Mouse (Mus musculus) heart, embryonic 15.5 days (tissue): ENCODE measurements at regions not wholly inside any gene's neighbourhood (a gene's known extent, or its start where the extent isn't known, plus 50 kb on each side); places are given as distances from the start of the nearest gene placed in this dataset.

Source experiments
- ATAC-seq: fragments of 200-750 bp; cut with Nextera tagmentation; replicated peaks from 2 replicates; pipeline ENCODE4 v1.8.0; 2017; ENCODE audit warnings: low read depth, moderate TSS enrichment; ENCODE audit not compliant: insufficient number of reproducible peaks, insufficient read depth, low FRiP score
- H3K27ac ChIP-seq: fragments of 300-500 bp; sonication (generic); 2 replicates; pipeline ENCODE4 v1.5.1; 2015; ENCODE audit warnings: mild to moderate bottlenecking, inconsistent platforms
- H3K27me3 ChIP-seq: fragments of 300-500 bp; sonication (generic); 2 replicates; pipeline ENCODE4 v1.6.1; 2015; ENCODE audit warnings: inconsistent platforms
- H3K36me3 ChIP-seq: fragments of 300-500 bp; sonication (generic); 2 replicates; pipeline ENCODE4 v1.6.1; 2015; ENCODE audit warnings: mild to moderate bottlenecking, inconsistent platforms
- H3K4me1 ChIP-seq: fragments of 300-500 bp; sonication (generic); replicated peaks from 2 replicates; pipeline ENCODE4 v1.6.1; 2015; ENCODE audit warnings: inconsistent platforms
- H3K4me2 ChIP-seq: fragments of 300-500 bp; sonication (generic); 2 replicates; pipeline ENCODE4 v1.6.1; 2015; ENCODE audit warnings: inconsistent platforms, mild to moderate bottlenecking, moderate library complexity
- H3K4me3 ChIP-seq: fragments of 300-500 bp; sonication (generic); 2 replicates; pipeline ENCODE4 v1.5.1; 2015; ENCODE audit warnings: mild to moderate bottlenecking, inconsistent platforms
- H3K9ac ChIP-seq: fragments of 300-500 bp; sonication (generic); 2 replicates; pipeline ENCODE4 v1.6.1; 2015; ENCODE audit warnings: mild to moderate bottlenecking, inconsistent platforms
- H3K9me3 ChIP-seq: fragments of 300-500 bp; sonication (generic); replicated peaks from 2 replicates; pipeline ENCODE4 v1.6.1; 2016; ENCODE audit warnings: inconsistent platforms
- WGBS: fragments of 180-500 bp; shearing (Covaris S2); methylation state at CpG from one replicate; pipeline ENCODE4 v1.1.7; 2015; ENCODE audit warnings: mixed read lengths; 5-methylcytosine and 5-hydroxymethylcytosine counted together

DNA sequence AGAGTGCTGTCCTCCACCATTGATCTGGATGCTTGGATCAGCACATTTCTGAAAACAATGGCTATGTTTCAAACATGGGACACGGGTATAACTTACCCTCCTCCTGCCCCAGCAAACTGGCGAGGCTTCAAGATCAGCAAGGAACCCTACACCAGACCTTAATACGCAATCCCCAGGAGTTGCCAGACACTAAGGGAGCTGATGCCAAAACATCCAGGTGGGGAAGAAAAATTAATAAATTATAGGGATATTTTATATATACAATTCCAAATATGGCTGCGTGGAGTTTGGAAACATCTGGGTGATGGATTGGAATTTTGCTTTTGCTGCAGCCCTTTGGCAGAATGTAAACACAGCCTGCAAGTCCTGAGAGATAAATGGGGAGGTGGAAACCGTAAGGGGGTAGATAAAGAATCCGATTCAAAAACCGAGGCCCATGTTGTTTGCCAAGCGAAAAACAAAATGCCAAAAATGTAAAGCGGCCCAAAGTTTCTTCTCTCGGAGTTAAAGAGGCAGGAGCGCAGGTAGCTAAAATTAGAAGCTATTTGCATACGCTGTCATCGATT lies 460.9 kb upstream of the Gm765 start:
- ATAC-seq: no peak
- no peak overlapping the region for H3K4me3 ChIP-seq
- H3K4me1 ChIP-seq: no peaks in the 10 kb centered on the region
- no peak overlapping the region for H3K4me2 ChIP-seq
- H3K27ac ChIP-seq: no peak overlapping the region
- no peak overlapping the region for H3K9ac ChIP-seq
- 66% methylated on average over 13 of the region's 13 CpGs for WGBS
- no peaks in the 10 kb centered on the region for H3K9me3 ChIP-seq
- no peaks in the 10 kb centered on the region for H3K27me3 ChIP-seq
- H3K36me3 ChIP-seq: no peaks in the 10 kb centered on the region

DNA sequence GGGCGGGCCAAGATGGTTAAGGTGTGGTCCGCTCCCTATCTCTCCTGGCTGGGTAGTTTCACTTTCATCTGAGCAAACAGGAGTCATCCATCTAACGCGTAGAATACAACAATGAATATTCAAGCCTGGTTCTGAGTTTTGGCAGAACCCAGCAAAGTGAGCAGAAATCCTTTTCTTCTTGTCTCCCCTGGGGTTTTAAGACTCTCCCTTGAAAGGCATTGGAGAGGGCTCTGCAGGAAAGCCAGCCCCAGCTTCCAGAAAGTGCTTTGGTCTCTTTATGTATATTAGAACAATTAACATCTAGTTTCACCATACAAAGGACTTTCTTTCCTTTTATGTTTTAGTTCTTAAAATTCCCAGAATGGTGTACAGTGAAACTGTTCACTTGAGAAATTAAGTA lies 458.5 kb upstream of the Gm765 start:
- Histone ChIP-seq H3K9me3 (no peaks in the 10 kb centered on the region), H3K27me3 (no peaks in the 10 kb centered on the region), H3K27ac (no peak overlapping the region), H3K36me3 (no peaks in the 10 kb centered on the region), H3K4me1 (peaks cover 9% of the 10 kb centered on the region; the same call in 1 of the 2 replicates), H3K9ac (no peak overlapping the region), H3K4me2 (no peak overlapping the region), H3K4me3 (no peak overlapping the region)
- no peak for ATAC-seq
- WGBS: 89% methylated on average over 4 of the region's 4 CpGs

DNA sequence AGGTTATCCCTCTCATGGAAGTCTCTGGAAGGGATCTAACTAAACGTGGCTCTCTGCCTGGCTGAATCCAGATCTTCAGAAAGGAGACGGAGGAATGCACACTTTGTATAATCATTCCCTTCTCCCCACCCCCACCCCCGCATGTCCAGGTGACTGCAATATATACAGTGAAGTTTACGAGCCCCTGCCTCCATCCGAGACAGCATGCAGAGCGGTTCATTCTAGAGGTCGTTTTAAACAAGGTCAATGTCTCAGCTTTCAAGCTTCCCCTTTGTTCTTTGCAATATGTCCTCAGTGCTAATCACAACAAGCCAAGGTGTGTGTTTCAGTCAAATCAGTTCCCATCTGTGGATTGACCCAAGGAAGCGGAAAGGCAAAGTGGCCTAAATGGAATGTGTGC lies 457.5 kb upstream of the Gm765 start:
- no peak for ATAC-seq
- H3K9ac ChIP-seq: no peak overlapping the region
- no peak overlapping the region for H3K27ac ChIP-seq
- peaks cover 9% of the 10 kb centered on the region; the same call in 1 of the 2 replicates for H3K4me1 ChIP-seq
- H3K4me2 ChIP-seq: no peak overlapping the region
- no peak overlapping the region for H3K4me3 ChIP-seq
- 63% methylated on average over 8 of the region's 8 CpGs for WGBS
- no peaks in the 10 kb centered on the region for H3K27me3 ChIP-seq
- no peaks in the 10 kb centered on the region for H3K9me3 ChIP-seq
- H3K36me3 ChIP-seq: no peaks in the 10 kb centered on the region

DNA sequence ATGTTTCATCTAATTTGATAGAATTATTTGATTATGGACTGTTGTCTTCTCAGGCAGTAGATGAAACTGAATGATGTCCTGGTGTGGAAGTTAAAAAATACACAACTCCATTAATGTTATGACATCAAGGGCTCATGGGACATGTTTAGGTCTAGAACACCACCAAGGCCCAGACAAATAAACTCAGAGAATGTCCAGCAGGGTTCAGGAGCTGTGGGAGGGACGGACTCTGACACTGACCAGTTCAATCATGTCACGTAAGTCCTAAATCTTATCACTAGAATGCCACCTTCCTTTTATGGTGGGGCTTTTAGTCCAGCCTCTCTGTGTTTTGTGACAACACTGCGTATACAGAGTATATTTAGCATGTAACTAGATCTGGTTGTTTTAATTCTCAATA lies 455.2 kb upstream of the Gm765 start:
- Histone ChIP-seq H3K4me1 (peaks cover 9% of the 10 kb centered on the region; the same call in 1 of the 2 replicates), H3K36me3 (no peaks in the 10 kb centered on the region), H3K4me2 (no peak overlapping the region), H3K27ac (no peak overlapping the region), H3K9me3 (no peaks in the 10 kb centered on the region), H3K4me3 (no peak overlapping the region), H3K27me3 (no peaks in the 10 kb centered on the region), H3K9ac (no peak overlapping the region)
- ATAC-seq: no peak
- WGBS: 41% methylated on average over 3 of the region's 3 CpGs

DNA sequence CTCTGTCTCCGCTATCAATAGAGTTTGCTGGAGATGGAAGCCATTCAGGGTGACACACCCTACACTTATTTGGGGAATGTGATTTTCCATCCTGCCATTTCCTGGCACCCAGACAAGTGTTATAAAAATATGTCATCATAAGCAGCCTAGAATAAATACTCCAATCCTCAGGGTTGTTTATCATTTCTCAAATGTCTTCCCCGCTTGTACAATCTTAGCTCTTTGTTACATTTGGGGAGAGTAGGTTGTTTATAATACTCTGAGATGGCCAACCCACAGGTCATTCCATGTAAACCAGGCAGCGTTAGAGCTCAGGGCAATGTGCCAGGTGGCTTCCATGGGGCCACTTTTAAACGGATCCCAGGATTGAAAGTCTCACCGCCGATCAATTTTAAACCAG lies 454.8 kb upstream of the Gm765 start:
- H3K27me3 ChIP-seq: no peaks in the 10 kb centered on the region
- H3K9ac ChIP-seq: no peak overlapping the region
- no peak overlapping the region for H3K27ac ChIP-seq
- 42% methylated on average over 6 of the region's 6 CpGs for WGBS
- no peak overlapping the region for H3K4me2 ChIP-seq
- ATAC-seq: no peak
- H3K9me3 ChIP-seq: no peaks in the 10 kb centered on the region
- no peak overlapping the region for H3K4me3 ChIP-seq
- H3K36me3 ChIP-seq: no peaks in the 10 kb centered on the region
- H3K4me1 ChIP-seq: peaks cover 9% of the 10 kb centered on the region; the same call in 1 of the 2 replicates

DNA sequence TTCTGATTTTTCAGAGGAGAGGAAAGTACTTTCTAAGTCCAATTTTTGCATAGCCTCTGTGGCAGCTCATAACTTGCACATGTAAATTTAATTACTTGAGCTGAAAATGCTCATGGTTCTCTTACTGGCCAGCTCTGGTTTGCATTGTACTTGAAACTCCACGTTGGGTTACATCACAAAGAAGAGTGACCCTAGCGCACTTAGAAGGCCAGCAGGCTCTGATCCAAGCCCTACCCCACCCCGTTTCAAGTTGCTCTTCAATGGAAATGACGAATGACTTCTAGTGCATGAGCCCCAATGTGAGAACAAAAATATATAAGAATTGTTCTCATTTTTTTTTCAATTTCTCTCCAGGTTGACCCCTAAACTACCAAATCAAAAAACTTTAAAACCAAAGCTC lies 454.1 kb upstream of the Gm765 start:
- no peak overlapping the region for H3K9ac ChIP-seq

DNA sequence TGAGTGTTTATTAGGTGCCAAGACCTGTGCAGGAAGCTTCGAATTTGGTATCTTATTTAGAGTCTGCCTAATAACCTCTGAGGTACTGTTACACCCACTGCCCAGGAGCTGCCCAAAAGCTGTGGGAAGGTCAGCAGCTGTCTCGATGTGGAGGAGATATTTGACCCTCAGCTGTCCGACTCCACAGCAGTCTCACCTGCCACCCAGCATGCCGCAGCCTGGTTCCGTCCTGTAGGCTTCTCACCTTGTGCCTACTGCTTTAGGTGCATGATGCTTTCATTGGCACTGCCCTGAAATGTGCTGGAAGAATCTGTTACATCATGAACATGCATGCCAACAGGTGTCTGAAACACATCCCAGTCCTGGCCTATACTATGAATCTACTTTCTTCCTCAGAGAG lies 444.9 kb upstream of the Gm765 start:
- WGBS: 67% methylated on average over 5 of the region's 5 CpGs
- Histone ChIP-seq H3K4me3 (no peak overlapping the region), H3K9ac (no peak overlapping the region), H3K9me3 (no peaks in the 10 kb centered on the region), H3K4me2 (no peak overlapping the region), H3K36me3 (no peaks in the 10 kb centered on the region), H3K27ac (no peak overlapping the region), H3K27me3 (no peaks in the 10 kb centered on the region), H3K4me1 (no peaks in the 10 kb centered on the region)
- ATAC-seq: no peak

More for the DNA sequence above, 454.1 kb upstream of the Gm765 start:
- Histone ChIP-seq H3K4me3 (no peak overlapping the region), H3K27me3 (no peaks in the 10 kb centered on the region), H3K9me3 (no peaks in the 10 kb centered on the region), H3K27ac (no peak overlapping the region), H3K36me3 (no peaks in the 10 kb centered on the region), H3K4me1 (peaks cover 9% of the 10 kb centered on the region; the same call in 1 of the 2 replicates), H3K4me2 (no peak overlapping the region)
- no peak for ATAC-seq
- 65% methylated on average over 4 of the region's 4 CpGs for WGBS

DNA sequence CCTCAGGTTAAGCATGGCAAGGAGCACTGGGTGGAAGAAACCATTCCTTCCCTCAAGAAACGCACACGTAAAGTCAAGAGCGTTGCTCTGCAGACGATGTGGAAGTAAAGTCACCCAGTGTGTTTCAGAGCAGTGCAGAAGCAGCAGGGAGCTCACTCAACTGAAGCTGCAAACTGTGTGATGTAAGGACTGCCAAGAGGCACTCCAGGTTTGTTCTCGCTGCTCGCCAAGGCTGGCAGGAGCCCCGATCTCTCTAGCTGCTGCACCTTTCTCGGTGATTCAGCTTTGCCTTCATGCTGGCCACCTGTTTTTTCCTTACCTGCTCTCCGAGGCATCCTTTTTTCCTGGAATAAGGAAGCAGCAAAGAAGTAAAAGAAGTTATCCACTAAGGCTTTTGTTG lies 439.5 kb upstream of the Gm765 start:
- Histone ChIP-seq H3K9ac (no peak overlapping the region), H3K4me2 (no peak overlapping the region), H3K36me3 (no peaks in the 10 kb centered on the region), H3K4me1 (no peaks in the 10 kb centered on the region), H3K27me3 (no peaks in the 10 kb centered on the region), H3K9me3 (no peaks in the 10 kb centered on the region), H3K27ac (no peak overlapping the region), H3K4me3 (no peak overlapping the region)
- no peak for ATAC-seq
- 81% methylated on average over 9 of the region's 9 CpGs for WGBS

DNA sequence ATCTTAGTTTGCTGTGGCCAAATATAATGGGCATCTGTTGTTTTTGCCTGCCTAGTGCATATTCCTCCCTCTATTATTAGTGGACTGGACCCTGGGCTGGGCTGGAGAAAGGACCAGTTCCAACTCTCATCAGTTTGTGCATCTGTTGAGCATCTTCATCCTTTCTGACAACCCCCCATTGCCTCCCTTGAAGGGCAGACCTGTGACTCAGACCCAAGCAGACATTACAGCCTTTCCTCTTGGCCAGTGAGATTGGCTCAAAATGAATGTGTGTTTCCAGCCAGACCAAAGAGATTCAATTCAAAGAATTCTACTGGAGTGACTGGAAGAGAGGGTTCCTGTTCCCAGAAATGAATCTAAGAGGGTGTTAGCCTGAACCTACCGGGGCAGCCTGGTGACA lies 433.2 kb upstream of the Gm765 start:
- H3K4me2 ChIP-seq: no peak overlapping the region

DNA sequence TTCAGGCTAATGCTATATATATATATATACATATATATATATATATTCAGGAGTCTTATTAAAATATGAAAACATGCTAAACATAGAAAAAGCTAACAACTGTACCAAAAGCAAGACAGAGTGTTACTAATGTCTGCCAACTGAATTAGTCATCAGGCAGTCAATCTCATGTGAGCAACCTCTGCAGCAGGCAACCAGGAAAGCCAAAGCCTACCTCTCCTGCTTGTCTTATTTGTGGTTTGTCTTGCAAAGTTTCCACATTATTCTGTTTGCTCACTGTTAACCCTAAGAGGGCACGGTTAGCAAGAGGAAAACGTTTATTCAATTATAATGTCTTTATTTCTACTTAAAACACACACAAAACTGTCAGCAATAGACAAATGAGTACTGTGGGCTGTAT lies 427.4 kb upstream of the Gm765 start:
- Histone ChIP-seq H3K27me3 (no peaks in the 10 kb centered on the region), H3K9me3 (no peaks in the 10 kb centered on the region), H3K4me1 (no peaks in the 10 kb centered on the region), H3K4me2 (no peak overlapping the region), H3K27ac (no peak overlapping the region), H3K4me3 (no peak overlapping the region), H3K36me3 (no peaks in the 10 kb centered on the region), H3K9ac (no peak overlapping the region)
- no peak for ATAC-seq
- WGBS: 64% methylated on average over 2 of the region's 2 CpGs

More for the DNA sequence above, 433.2 kb upstream of the Gm765 start:
- no peaks in the 10 kb centered on the region for H3K36me3 ChIP-seq
- WGBS: 80% methylated on average over 1 of the region's 1 CpGs
- H3K4me1 ChIP-seq: no peaks in the 10 kb centered on the region
- H3K27ac ChIP-seq: no peak overlapping the region
- no peak overlapping the region for H3K4me3 ChIP-seq
- H3K9me3 ChIP-seq: no peaks in the 10 kb centered on the region
- no peaks in the 10 kb centered on the region for H3K27me3 ChIP-seq
- H3K9ac ChIP-seq: no peak overlapping the region
- no peak for ATAC-seq

DNA sequence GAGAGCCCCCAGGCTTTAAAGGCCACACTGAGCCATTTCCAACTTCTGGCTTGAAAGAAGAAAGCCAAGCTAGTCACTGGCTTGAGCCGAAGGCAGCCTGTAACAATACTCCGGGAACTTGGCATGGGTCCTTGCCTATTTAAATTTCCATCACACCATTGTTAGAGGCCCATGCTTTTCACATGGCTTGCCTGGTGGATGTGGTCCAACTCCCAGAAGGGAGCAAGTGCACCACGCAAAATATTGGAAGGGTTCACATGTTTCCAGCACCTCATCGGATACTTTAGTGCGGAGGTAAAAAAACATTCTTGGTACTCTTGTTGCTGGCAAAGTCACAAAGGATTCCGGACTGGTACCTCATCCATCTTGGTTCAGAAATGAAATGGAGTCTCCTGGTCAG lies 426.8 kb upstream of the Gm765 start:
- Histone ChIP-seq H3K9ac (no peak overlapping the region), H3K27ac (no peak overlapping the region), H3K4me2 (no peak overlapping the region), H3K27me3 (no peaks in the 10 kb centered on the region), H3K36me3 (no peaks in the 10 kb centered on the region), H3K9me3 (no peaks in the 10 kb centered on the region), H3K4me1 (no peaks in the 10 kb centered on the region), H3K4me3 (no peak overlapping the region)
- ATAC-seq: no peak
- 83% methylated on average over 6 of the region's 6 CpGs for WGBS

DNA sequence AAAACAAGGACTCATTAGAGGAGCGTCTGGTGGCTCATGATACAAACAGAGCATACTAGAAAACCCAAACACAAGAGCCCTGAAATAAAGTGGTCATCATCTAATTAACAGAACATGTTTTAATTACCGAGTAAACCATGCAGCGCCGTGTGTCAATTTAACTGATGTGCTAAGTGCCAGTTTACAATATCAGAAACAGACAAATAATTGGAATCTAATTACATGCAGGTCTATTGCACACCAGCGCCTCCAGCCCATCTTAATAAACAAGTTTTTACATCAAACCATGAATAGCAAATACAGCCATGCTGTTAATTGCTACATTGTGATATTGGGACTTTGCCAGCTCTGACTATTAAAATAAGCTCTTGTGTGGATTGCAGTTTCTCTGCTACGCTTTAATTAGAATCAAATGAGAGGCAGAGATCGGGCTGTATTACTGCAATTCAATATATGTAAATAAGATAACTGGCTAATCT lies 425.3 kb upstream of the Gm765 start:
- no peak for ATAC-seq
- Histone ChIP-seq H3K27ac (no peak overlapping the region), H3K36me3 (no peaks in the 10 kb centered on the region), H3K9me3 (no peaks in the 10 kb centered on the region), H3K9ac (no peak overlapping the region), H3K27me3 (no peaks in the 10 kb centered on the region), H3K4me2 (no peak overlapping the region), H3K4me1 (no peaks in the 10 kb centered on the region), H3K4me3 (no peak overlapping the region)
- WGBS: 84% methylated on average over 7 of the region's 7 CpGs
